Mouse (Mus musculus): ENCODE results near the gene Rora. TPM values are rescaled to one million over a fixed set of nuclear protein-coding genes. Genes with fewer than 3 reads are reported as not detected.

Gene Rora
- total RNA-seq, 1 experiment from 2014 or later, result 3.4 TPM

DNA sequence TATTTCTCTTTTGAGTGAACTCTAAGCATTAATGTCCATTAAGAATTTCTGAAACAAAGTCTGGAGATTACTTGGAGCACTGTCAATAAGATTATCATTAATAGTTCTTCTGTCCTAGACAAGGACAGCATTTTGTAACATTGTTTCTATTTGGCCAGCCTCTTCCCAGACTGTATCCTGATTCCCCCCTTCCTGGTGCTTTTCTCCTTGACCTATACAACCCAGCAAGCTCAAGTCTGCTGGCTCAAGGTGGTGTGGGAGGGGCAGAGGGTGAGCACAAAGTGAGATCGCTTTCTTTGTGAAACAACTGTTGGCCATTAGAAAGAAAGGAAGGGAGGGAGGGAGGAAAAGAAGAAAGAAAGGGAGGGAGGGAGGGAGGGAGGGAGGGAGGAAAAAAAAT is 537.1 kb downstream of the Rora start:
- ATAC-seq (replicated peaks; ENCODE audit: insufficient number of reproducible peaks, low FRiP score, low TSS enrichment, poor library complexity, severe bottlenecking), result no peak

GRCm38 (mm10) chr9:69192446-69192845 is 538.9 kb downstream of the Rora start:
- ATAC-seq (replicated peaks; ENCODE audit: insufficient number of reproducible peaks, low FRiP score, low TSS enrichment, poor library complexity, severe bottlenecking), result no peak

DNA sequence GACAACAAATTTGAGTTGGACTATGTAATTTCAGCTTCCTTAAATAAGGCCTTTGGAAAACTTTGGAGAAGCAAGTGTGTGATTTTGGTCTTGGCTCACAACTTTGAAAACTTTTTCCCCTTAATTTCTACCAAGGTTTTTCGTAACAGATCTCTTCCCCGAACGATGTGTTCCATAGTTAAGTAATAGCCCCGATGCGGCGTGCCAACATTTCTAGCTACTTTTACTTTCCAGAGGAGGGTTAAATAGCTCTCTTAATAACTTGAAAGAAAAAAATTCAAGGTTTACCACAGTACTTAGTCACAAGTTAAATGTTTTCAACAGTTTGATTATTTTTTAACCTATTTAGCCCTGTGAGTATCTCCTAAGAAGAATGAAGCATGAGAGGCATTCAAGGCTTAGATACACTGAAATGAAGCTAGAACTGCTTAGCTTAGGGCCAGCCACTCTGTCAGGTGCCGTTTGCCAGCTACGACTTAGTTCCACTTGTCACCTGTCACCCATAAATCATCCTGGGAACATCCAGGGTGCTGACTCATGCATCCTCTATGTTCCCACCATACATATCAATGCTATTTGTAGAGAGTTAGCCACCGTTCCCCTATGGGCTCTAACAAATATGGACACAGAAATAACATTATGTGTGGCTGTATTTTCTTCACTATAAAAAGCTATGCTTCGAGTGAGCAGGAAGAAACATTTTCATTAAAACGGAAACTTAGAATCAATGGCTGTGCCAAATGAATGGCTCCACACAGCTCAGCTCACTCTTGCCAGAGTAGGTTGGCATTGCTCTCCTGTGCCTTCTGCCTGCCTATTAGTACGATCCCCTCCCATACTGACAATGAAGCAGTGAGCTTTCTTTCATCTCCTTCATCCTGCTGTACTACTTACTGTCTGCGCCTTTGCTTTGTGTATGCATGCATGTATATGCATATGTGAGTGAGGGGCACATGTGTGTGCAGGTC is 541.3 kb downstream of the Rora start:
- no peak for ATAC-seq (replicated peaks; ENCODE audit: insufficient number of reproducible peaks, low FRiP score, low TSS enrichment, poor library complexity, severe bottlenecking)

DNA sequence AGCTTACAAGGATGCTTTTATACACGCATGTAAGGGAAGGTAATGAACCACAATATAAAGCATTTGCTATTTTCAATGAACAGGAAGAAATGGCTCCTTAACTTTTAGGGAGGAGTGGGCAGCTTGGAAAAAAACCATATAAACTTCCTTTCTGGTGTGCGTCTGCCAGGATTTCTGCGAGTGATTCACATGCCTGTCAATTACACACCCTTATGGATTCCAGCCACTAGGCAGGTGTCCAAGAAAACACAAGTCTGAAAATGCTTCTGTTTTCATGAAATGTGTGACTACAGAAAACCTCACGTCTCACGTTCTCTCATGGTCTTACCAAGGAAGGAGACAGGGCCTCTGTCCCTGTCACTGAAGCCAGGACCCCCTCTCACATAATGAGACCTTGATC is 560.2 kb downstream of the Rora start:
- no peak for ATAC-seq (replicated peaks; ENCODE audit: insufficient number of reproducible peaks, low FRiP score, low TSS enrichment, poor library complexity, severe bottlenecking)

- no peak for ATAC-seq (replicated peaks; ENCODE audit: insufficient number of reproducible peaks, low FRiP score, low TSS enrichment, poor library complexity, severe bottlenecking)
These were observed 571.3 kb downstream of the Rora start for GRCm38 (mm10) chr9:69224841-69225240.

GRCm38 (mm10) chr9:69226424-69226823 is 572.8 kb downstream of the Rora start:
- ATAC-seq (replicated peaks; ENCODE audit: insufficient number of reproducible peaks, low FRiP score, low TSS enrichment, poor library complexity, severe bottlenecking), result no peak

DNA sequence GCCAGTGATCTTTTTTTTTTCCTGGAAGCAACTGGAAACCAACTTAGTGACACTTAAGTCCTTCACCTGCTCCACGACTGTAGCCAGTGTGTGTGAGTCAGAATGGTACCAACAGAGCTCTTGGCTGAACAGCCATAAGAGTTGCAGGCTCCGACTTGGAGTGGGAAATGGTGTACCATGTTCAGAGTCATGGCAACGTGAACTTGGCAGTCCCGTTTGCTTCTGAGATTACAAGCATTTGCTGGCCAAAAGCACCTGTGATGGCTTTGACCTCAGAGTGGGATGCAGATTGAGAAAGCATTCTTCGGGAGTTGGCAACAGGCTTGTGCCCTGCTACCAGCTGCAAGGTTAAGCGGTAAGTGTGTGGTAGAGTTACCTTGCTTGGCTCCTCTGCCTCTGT is 574.2 kb downstream of the Rora start:
- ATAC-seq (replicated peaks; ENCODE audit: insufficient number of reproducible peaks, low FRiP score, low TSS enrichment, poor library complexity, severe bottlenecking), result no peak

- no peak for ATAC-seq (replicated peaks; ENCODE audit: insufficient number of reproducible peaks, low FRiP score, low TSS enrichment, poor library complexity, severe bottlenecking)
These were observed 576.3 kb downstream of the Rora start for GRCm38 (mm10) chr9:69229935-69230334.

GRCm38 (mm10) chr9:69234526-69234925 is 580.9 kb downstream of the Rora start:
- ATAC-seq (replicated peaks; ENCODE audit: insufficient number of reproducible peaks, low FRiP score, low TSS enrichment, poor library complexity, severe bottlenecking), result no peak

GRCm38 (mm10) chr9:69237316-69237715 is 583.7 kb downstream of the Rora start:
- ATAC-seq (replicated peaks; ENCODE audit: insufficient number of reproducible peaks, low FRiP score, low TSS enrichment, poor library complexity, severe bottlenecking), result no peak

GRCm38 (mm10) chr9:69242538-69242937 is 589.0 kb downstream of the Rora start:
- ATAC-seq (replicated peaks; ENCODE audit: insufficient number of reproducible peaks, low FRiP score, low TSS enrichment, poor library complexity, severe bottlenecking), result no peak

- no peak for ATAC-seq (replicated peaks; ENCODE audit: insufficient number of reproducible peaks, low FRiP score, low TSS enrichment, poor library complexity, severe bottlenecking)
These were observed 590.0 kb downstream of the Rora start for GRCm38 (mm10) chr9:69243626-69244025.

- no peak for ATAC-seq (replicated peaks; ENCODE audit: insufficient number of reproducible peaks, low FRiP score, low TSS enrichment, poor library complexity, severe bottlenecking)
These were observed 592.6 kb downstream of the Rora start for GRCm38 (mm10) chr9:69246225-69246624.

DNA sequence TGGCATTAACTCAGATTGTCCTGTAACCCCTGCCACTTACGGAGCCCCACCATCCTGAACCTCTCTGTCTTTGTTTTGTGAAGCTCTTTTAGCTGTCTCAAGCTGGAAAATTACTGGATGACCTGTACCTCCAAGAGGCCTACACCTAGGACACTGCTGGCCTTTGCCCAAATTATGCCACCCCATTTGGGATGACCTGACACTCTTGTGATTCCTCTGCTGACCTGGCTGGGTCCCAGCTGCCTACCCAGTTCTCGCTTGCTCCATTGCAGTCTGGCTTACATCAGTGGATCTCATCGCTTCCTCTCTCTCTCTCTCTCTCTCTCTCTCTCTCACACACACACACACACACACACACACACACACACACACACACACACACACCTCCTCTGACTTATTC is 596.0 kb downstream of the Rora start:
- ATAC-seq (replicated peaks; ENCODE audit: insufficient number of reproducible peaks, low FRiP score, low TSS enrichment, poor library complexity, severe bottlenecking), result no peak

DNA sequence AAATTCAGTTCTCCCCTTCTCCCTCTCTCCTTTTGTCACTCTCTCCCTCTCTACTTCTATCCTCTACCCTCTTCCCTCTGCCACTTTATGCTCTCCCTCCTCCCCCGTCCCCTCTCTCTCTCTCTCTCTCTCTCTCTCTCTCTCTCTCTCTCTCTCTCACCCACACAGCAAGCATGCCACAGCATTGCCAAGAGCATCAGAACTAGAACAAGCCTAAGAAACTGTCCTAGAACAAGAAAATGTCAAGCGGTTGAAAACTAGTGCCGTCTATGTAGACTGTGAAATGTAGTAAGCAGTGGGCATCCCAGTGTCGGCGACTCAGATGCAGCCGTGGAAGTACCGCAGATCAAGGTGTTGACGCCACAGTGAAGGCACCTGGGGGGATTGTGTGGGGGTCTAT is 596.7 kb downstream of the Rora start:
- no peak for ATAC-seq (replicated peaks; ENCODE audit: insufficient number of reproducible peaks, low FRiP score, low TSS enrichment, poor library complexity, severe bottlenecking)

- no peak for ATAC-seq (replicated peaks; ENCODE audit: insufficient number of reproducible peaks, low FRiP score, low TSS enrichment, poor library complexity, severe bottlenecking)
These were observed 604.9 kb downstream of the Rora start for GRCm38 (mm10) chr9:69258506-69258905.

DNA sequence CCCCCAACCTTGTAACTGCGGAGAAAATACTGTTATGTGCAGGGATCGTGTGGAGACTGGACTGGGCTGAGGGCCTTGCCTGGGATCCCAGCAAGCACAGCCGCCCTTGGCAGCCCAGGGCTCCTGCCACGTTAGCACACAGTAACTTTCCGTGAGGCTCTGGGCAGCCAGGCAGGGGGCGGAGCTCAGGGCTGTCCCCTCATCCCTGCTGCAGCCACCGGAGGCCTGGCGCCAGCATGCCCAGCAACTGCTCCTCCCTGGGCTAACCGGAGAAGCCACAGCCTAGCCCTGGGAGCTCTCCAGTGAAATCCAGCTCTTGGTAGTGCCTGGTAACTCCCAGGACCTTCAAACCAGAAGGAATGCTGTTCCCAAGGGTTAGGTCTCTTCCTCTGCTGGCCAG is 605.8 kb downstream of the Rora start:
- no peak for ATAC-seq (replicated peaks; ENCODE audit: insufficient number of reproducible peaks, low FRiP score, low TSS enrichment, poor library complexity, severe bottlenecking)

- ATAC-seq (replicated peaks; ENCODE audit: insufficient number of reproducible peaks, low FRiP score, low TSS enrichment, poor library complexity, severe bottlenecking), result no peak
These were observed 611.6 kb downstream of the Rora start for GRCm38 (mm10) chr9:69265151-69265550.

DNA sequence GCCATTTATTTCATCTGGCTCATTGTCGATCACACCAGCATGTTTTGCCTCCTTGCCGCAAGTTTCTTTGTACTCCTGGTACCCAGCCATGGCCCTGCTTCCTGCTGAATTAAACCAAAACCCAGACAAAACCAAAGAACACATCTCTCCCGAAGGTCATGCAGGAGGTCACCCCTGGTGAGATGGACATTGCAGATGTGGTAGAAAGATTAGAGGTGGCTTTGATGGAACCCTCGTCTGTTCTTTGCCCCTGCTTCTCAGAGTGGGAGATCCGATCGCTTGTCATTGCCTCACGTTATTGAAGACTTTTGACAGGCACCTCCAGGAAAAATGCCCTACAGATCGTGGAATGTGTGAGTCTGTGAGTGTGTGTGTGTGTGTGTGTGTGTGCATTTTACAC is 616.8 kb downstream of the Rora start:
- ATAC-seq (replicated peaks; ENCODE audit: insufficient number of reproducible peaks, low FRiP score, low TSS enrichment, poor library complexity, severe bottlenecking), result no peak

- no peak for ATAC-seq (replicated peaks; ENCODE audit: insufficient number of reproducible peaks, low FRiP score, low TSS enrichment, poor library complexity, severe bottlenecking)
These were observed 617.3 kb downstream of the Rora start for GRCm38 (mm10) chr9:69270931-69271330.

Data from monocyte, adult 5-6 weeks (primary cell).